Comparison of ENCODE assay signal across 20 mouse cellular contexts in genomic region chr11:64998439-64998838, GRCm38 (mm10). TPM values are rescaled to one million over a fixed set of nuclear protein-coding genes. Genes with fewer than 3 reads are reported as not detected.
A peak's percentile ranks its signal among the peaks of the same experiment; 100 is the strongest.
DNase-seq lines count a peak whose midpoint lies in the region; ATAC-seq lines count a peak whose summit lies in the region.
"Had no signal": no experiment of that assay in that cellular context is flagged by ENCODE, and none has a peak within 500 bp of the region (broad histone marks: within the 10 kb centered on the region; RNA-seq: fewer than 3 reads in every experiment).

No protein-coding gene starts in this region.

- H3K4me2 ChIP-seq in heart, embryonic 12.5 days = no peak overlapping the region
- H3K4me2 ChIP-seq: limb, embryonic 13.5 days; liver, embryonic 13.5 days; lung, embryonic 14.5 days; midbrain, embryonic 15.5 days; neural tube, embryonic 15.5 days had no signal

- H3K9ac ChIP-seq in heart, embryonic 12.5 days = no peak overlapping the region
- H3K9ac ChIP-seq: limb, embryonic 13.5 days; liver, embryonic 13.5 days; lung, embryonic 14.5 days; midbrain, embryonic 15.5 days; neural tube, embryonic 15.5 days had no signal

- peaks cover 91% of the 10 kb centered on the region for H3K36me3 ChIP-seq in heart, embryonic 12.5 days

- no peak for ATAC-seq in heart, embryonic 12.5 days (ENCODE audit: insufficient number of reproducible peaks, low FRiP score)
- no peak for ATAC-seq in cerebellum, adult (ENCODE audit: insufficient number of reproducible peaks, low FRiP score, low TSS enrichment)
- ATAC-seq: midbrain, embryonic 15.5 days had no signal

- H3K4me3 ChIP-seq in heart, embryonic 12.5 days = no peak overlapping the region
- H3K4me3 ChIP-seq: forebrain, embryonic 10.5 days; hindbrain, embryonic 10.5 days; limb, embryonic 13.5 days; liver, embryonic 13.5 days; midbrain, embryonic 15.5 days; neural tube, embryonic 15.5 days had no signal

- no peaks in the 10 kb centered on the region for H3K9me3 ChIP-seq in heart, embryonic 12.5 days (replicated peaks)
- H3K9me3 ChIP-seq: forebrain, embryonic 10.5 days; hindbrain, embryonic 10.5 days; limb, embryonic 13.5 days; liver, embryonic 13.5 days; midbrain, embryonic 15.5 days; neural tube, embryonic 15.5 days had no signal

- 87% methylated on average over 3 of the region's 3 CpGs for WGBS in heart, embryonic 12.5 days

- DNase-seq in heart, adult 18-20 months = peak; percentile 85 to 86
- DNase-seq in heart, adult 8-10 months (ENCODE audit: low spot score) = peak; percentile 80
- DNase-seq in heart, postnatal 14 days = peak; percentile 75 to 79
- DNase-seq in kidney, postnatal 25 days = peak; percentile 83 to 87
- no peak for DNase-seq in B cell, adult 2 months
- DNase-seq: adrenal gland, postnatal 36 days; cerebellum, adult 18-20 months; layer of hippocampus, postnatal 36 days; liver, embryonic 13.5 days; lung, embryonic 14.5 days; lung, postnatal 36 days; right cerebral cortex, postnatal 25 days had no signal

- no peak overlapping the region for H3K27ac ChIP-seq in heart, embryonic 12.5 days (ENCODE audit: poor library complexity, severe bottlenecking)
- H3K27ac ChIP-seq: forebrain, embryonic 10.5 days; hindbrain, embryonic 10.5 days; limb, embryonic 13.5 days; liver, embryonic 13.5 days; midbrain, embryonic 15.5 days; neural tube, embryonic 15.5 days; stomach, postnatal 0 days had no signal

- H3K27me3 ChIP-seq in heart, embryonic 12.5 days (replicated peaks) = no peaks in the 10 kb centered on the region
- H3K27me3 ChIP-seq: limb, embryonic 13.5 days; liver, embryonic 13.5 days; midbrain, embryonic 15.5 days; neural tube, embryonic 15.5 days had no signal

- intact Hi-C loops in heart, postnatal 14 days (cut with DNase I) = no loop called here

- H3K4me1 ChIP-seq in heart, embryonic 12.5 days (replicated peaks) = no peaks in the 10 kb centered on the region
- H3K4me1 ChIP-seq: forebrain, embryonic 10.5 days; hindbrain, embryonic 10.5 days; limb, embryonic 13.5 days; liver, embryonic 13.5 days; midbrain, embryonic 15.5 days; neural tube, embryonic 15.5 days had no signal

RNA-seq across cellular contexts. Expression of gene Elac2, which starts 19.6 kb away (rescaled TPM):
- total RNA-seq in heart, adult 18-20 months (2021) = 10 to 100 TPM; 19.7 to 19.9 TPM
- 25.2 and 25.7 TPM in 2 replicates for polyA plus RNA-seq in heart, embryonic 12.5 days (2016; fragmentation: Nextera tagmentation; extraction: Ambion mirVana)
- total RNA-seq in heart, adult 8-10 months (2022) = 10 to 100 TPM; 17.6 to 21.7 (median 18.8) TPM
- total RNA-seq in heart, postnatal 14 days (2021) = 10 to 100 TPM; 19.5 to 21.3 TPM

Comparison
In these comparisons a context has a peak if more than half of its experiments do, and no peak if none do; other contexts are left out.
1. DNase-seq: peak in heart, adult 18-20 months (2 of 2), heart, adult 8-10 months (single experiment), heart, postnatal 14 days (2 of 2) and kidney, postnatal 25 days (2 of 2); none in B cell, adult 2 months (0 of 2).